In genomic region chr10:80676198-80676928, GRCm38 (mm10) we compare ENCODE assay signal across 8 mouse cellular contexts. TPM values are rescaled to one million over a fixed set of nuclear protein-coding genes. Genes with fewer than 3 reads are reported as not detected.
DNase-seq lines count a peak whose midpoint lies in the region; ATAC-seq and TF ChIP-seq lines count a peak whose summit lies in the region.

No protein-coding gene starts in this region.

- TF ChIP-seq POLR2A in brain, embryonic 14.5 days (IDR thresholded peaks at IDR 0.05; ENCODE audit: borderline replicate concordance, extremely low read depth, insufficient read depth, insufficient read length, poor library complexity, severe bottlenecking) = peak; percentile 100

- H3K27ac ChIP-seq in heart, embryonic 12.5 days (ENCODE audit: poor library complexity, severe bottlenecking) = peak overlapping the region; percentile 99
- peak overlapping the region; percentile 99 for H3K27ac ChIP-seq in kidney, postnatal 0 days
- H3K27ac ChIP-seq in liver, embryonic 11.5 days (ENCODE audit: low read depth, low read length) = peak overlapping the region; percentile 99
- H3K27ac ChIP-seq in stomach, embryonic 14.5 days (ENCODE audit: low read length) = peak overlapping the region; percentile 99

- TF ChIP-seq CTCF in C2C12 (IDR thresholded peaks at IDR 0.05; ENCODE audit: control insufficient read depth, insufficient read depth, insufficient read length) = no peak
- no peak for TF ChIP-seq CTCF in brain, embryonic 14.5 days (IDR thresholded peaks at IDR 0.05; ENCODE audit: borderline replicate concordance, extremely low read depth, insufficient read depth, insufficient read length)
- TF ChIP-seq CTCF in kidney, postnatal 0 days (IDR thresholded peaks at IDR 0.05; ENCODE audit: low read depth) = no peak; the same call in 1 of the 2 replicates

- peaks cover 46% of the 10 kb centered on the region for H3K79me2 ChIP-seq in C2C12 (ENCODE audit: control insufficient read depth, insufficient read depth)

- ATAC-seq in heart, embryonic 12.5 days (ENCODE audit: insufficient number of reproducible peaks, low FRiP score) = peak; percentile 90
- ATAC-seq in kidney, postnatal 0 days (replicated peaks; ENCODE audit: low FRiP score, low read depth) = peak; percentile 89
- peak; percentile 85 for ATAC-seq in liver, embryonic 11.5 days (replicated peaks; ENCODE audit: low FRiP score)
- ATAC-seq in stomach, embryonic 14.5 days (ENCODE audit: insufficient number of reproducible peaks, insufficient read depth, low FRiP score, low read depth) = peak; percentile 91

- peak overlapping the region; percentile 95 for H3K9ac ChIP-seq in heart, embryonic 12.5 days
- peak overlapping the region; percentile 98 for H3K9ac ChIP-seq in kidney, postnatal 0 days (ENCODE audit: low read depth, low read length)
- peak overlapping the region; percentile 97 for H3K9ac ChIP-seq in liver, embryonic 11.5 days (ENCODE audit: low read depth, low read length)
- H3K9ac ChIP-seq in stomach, embryonic 14.5 days (replicated peaks; ENCODE audit: low read depth, low read length) = peak overlapping the region; percentile 98

- H3K9me3 ChIP-seq in erythroblast, embryonic 14.5 days (ENCODE audit: control insufficient read depth, low read length) = no peaks in the 10 kb centered on the region
- no peaks in the 10 kb centered on the region for H3K9me3 ChIP-seq in heart, embryonic 12.5 days (replicated peaks)
- H3K9me3 ChIP-seq in kidney, postnatal 0 days (replicated peaks; ENCODE audit: low read length) = no peaks in the 10 kb centered on the region
- H3K9me3 ChIP-seq in liver, embryonic 11.5 days (ENCODE audit: control insufficient read depth, low read length) = no peaks in the 10 kb centered on the region
- no peaks in the 10 kb centered on the region for H3K9me3 ChIP-seq in stomach, embryonic 14.5 days (ENCODE audit: control insufficient read depth, low read depth, low read length)

- peaks cover 4% of the 10 kb centered on the region for H3K36me3 ChIP-seq in C2C12 (ENCODE audit: control insufficient read depth, insufficient read depth)
- H3K36me3 ChIP-seq in erythroblast, embryonic 14.5 days (ENCODE audit: control insufficient read depth) = peaks cover 41% of the 10 kb centered on the region
- peaks cover 19% of the 10 kb centered on the region for H3K36me3 ChIP-seq in heart, embryonic 12.5 days
- H3K36me3 ChIP-seq in kidney, postnatal 0 days (ENCODE audit: insufficient read depth, low read length) = peaks cover 15% of the 10 kb centered on the region
- H3K36me3 ChIP-seq in liver, embryonic 11.5 days (ENCODE audit: control insufficient read depth, insufficient read depth, low read length) = peaks cover 4% of the 10 kb centered on the region; the same call in 1 of the 2 replicates
- peaks cover 9% of the 10 kb centered on the region for H3K36me3 ChIP-seq in stomach, embryonic 14.5 days (ENCODE audit: control insufficient read depth, insufficient read depth, low read length)

- WGBS in heart, embryonic 12.5 days = under 1% methylated on average over 73 of the region's 78 CpGs
- under 1% methylated on average over 77 of the region's 78 CpGs for WGBS in kidney, postnatal 0 days
- under 1% methylated on average over 74 of the region's 78 CpGs for WGBS in liver, embryonic 11.5 days
- under 1% methylated on average over 72 of the region's 78 CpGs for WGBS in stomach, embryonic 14.5 days

- peak; percentile 100 for DNase-seq in brain, embryonic 14.5 days (ENCODE audit: low read depth)
- DNase-seq in kidney, postnatal 0 days (ENCODE audit: low spot score) = peak; percentile 100
- peak; percentile 99 for DNase-seq in liver, embryonic 11.5 days (ENCODE audit: low spot score)
- peak; percentile 100 for DNase-seq in naive thymus-derived CD4-positive, alpha-beta T cell, adult 2 months (ENCODE audit: low read depth)

- no peaks in the 10 kb centered on the region for H3K27me3 ChIP-seq in C2C12 (ENCODE audit: control insufficient read depth, insufficient read depth, insufficient read length)
- H3K27me3 ChIP-seq in erythroblast, embryonic 14.5 days (ENCODE audit: control insufficient read depth) = no peaks in the 10 kb centered on the region
- H3K27me3 ChIP-seq in heart, embryonic 12.5 days (replicated peaks) = no peaks in the 10 kb centered on the region
- H3K27me3 ChIP-seq in kidney, postnatal 0 days (ENCODE audit: insufficient read depth, low read length) = no peaks in the 10 kb centered on the region
- no peaks in the 10 kb centered on the region for H3K27me3 ChIP-seq in liver, embryonic 11.5 days (replicated peaks; ENCODE audit: control insufficient read depth, insufficient read depth, low read length)
- no peaks in the 10 kb centered on the region for H3K27me3 ChIP-seq in stomach, embryonic 14.5 days (ENCODE audit: control insufficient read depth, insufficient read depth, low read length)

- peaks cover 30% of the 10 kb centered on the region for H3K79me3 ChIP-seq in C2C12 (ENCODE audit: low read depth)

- H3K4me2 ChIP-seq in heart, embryonic 12.5 days = peak overlapping the region; percentile 84
- H3K4me2 ChIP-seq in kidney, postnatal 0 days (ENCODE audit: low read length) = peak overlapping the region; percentile 90
- H3K4me2 ChIP-seq in liver, embryonic 11.5 days = peak overlapping the region; percentile 96
- peak overlapping the region; percentile 89 for H3K4me2 ChIP-seq in stomach, embryonic 14.5 days (replicated peaks; ENCODE audit: low read depth, low read length)

- peaks cover 84% of the 10 kb centered on the region for H3K4me1 ChIP-seq in erythroblast, embryonic 14.5 days (ENCODE audit: control insufficient read depth)
- peaks cover 72% of the 10 kb centered on the region for H3K4me1 ChIP-seq in heart, embryonic 12.5 days (replicated peaks)
- H3K4me1 ChIP-seq in kidney, postnatal 0 days (replicated peaks; ENCODE audit: insufficient read depth, low read length) = peaks cover 65% of the 10 kb centered on the region
- H3K4me1 ChIP-seq in liver, embryonic 11.5 days (replicated peaks; ENCODE audit: control insufficient read depth, insufficient read depth, low read length) = peaks cover 62% of the 10 kb centered on the region
- peaks cover 46% of the 10 kb centered on the region for H3K4me1 ChIP-seq in stomach, embryonic 14.5 days (ENCODE audit: control insufficient read depth, insufficient read depth, low read length)

- peak overlapping the region; percentile 66 for H3K4me3 ChIP-seq in C2C12 (ENCODE audit: insufficient read depth, poor library complexity, severe bottlenecking)
- H3K4me3 ChIP-seq in erythroblast, embryonic 14.5 days (replicated peaks) = peak overlapping the region; percentile 81
- peak overlapping the region; percentile 83 for H3K4me3 ChIP-seq in heart, embryonic 12.5 days
- peak overlapping the region; percentile 98 for H3K4me3 ChIP-seq in kidney, postnatal 0 days (replicated peaks; ENCODE audit: low read depth, low read length)
- H3K4me3 ChIP-seq in liver, embryonic 11.5 days (ENCODE audit: low read depth, low read length) = peak overlapping the region; percentile 94
- peak overlapping the region; percentile 97 for H3K4me3 ChIP-seq in stomach, embryonic 14.5 days (ENCODE audit: low read depth, low read length)

- peak overlapping the region; percentile 94 for H3ac ChIP-seq in C2C12 (ENCODE audit: control insufficient read depth, insufficient read length, low read depth)

RNA-seq across cellular contexts. Expression of gene Mknk2, which starts 1.5 kb away (rescaled TPM):
- polyA plus RNA-seq in C2C12 (2012; fragmentation: generic; extraction: Trizol) = 61.4 TPM
- polyA plus RNA-seq in brain, embryonic 14.5 days (2012; rRNA removed) = 96.9 and 115 TPM in 2 replicates
- polyA plus RNA-seq in erythroblast, embryonic 14.5 days (2012) = 49.1 and 53.2 TPM in 2 replicates
- 99.6 and 102 TPM in 2 replicates for polyA plus RNA-seq in heart, embryonic 12.5 days (2016; fragmentation: Nextera tagmentation; extraction: Ambion mirVana)
- polyA plus RNA-seq in kidney, postnatal 0 days (2015; fragmentation: Nextera tagmentation; extraction: Ambion mirVana) = 75.8 and 85.5 TPM in 2 replicates
- 124 and 128 TPM in 2 replicates for polyA plus RNA-seq in liver, embryonic 11.5 days (2014; fragmentation: Nextera tagmentation; extraction: Ambion mirVana)
- polyA plus RNA-seq in stomach, embryonic 14.5 days (2014; fragmentation: Nextera tagmentation; extraction: Ambion mirVana) = 71.3 and 75.5 TPM in 2 replicates

RNA-seq across cellular contexts. Expression of gene Btbd2, which starts 19.5 kb away (rescaled TPM):
- 53.8 TPM for polyA plus RNA-seq in C2C12 (2012; fragmentation: generic; extraction: Trizol)
- 91.9 and 113 TPM in 2 replicates for polyA plus RNA-seq in brain, embryonic 14.5 days (2012; rRNA removed)
- 2.6 and 3.2 TPM in 2 replicates for polyA plus RNA-seq in erythroblast, embryonic 14.5 days (2012)
- 64.9 and 65.7 TPM in 2 replicates for polyA plus RNA-seq in heart, embryonic 12.5 days (2016; fragmentation: Nextera tagmentation; extraction: Ambion mirVana)
- polyA plus RNA-seq in kidney, postnatal 0 days (2015; fragmentation: Nextera tagmentation; extraction: Ambion mirVana) = 62.7 and 64.5 TPM in 2 replicates
- 38.0 and 38.4 TPM in 2 replicates for polyA plus RNA-seq in liver, embryonic 11.5 days (2014; fragmentation: Nextera tagmentation; extraction: Ambion mirVana)
- polyA plus RNA-seq in stomach, embryonic 14.5 days (2014; fragmentation: Nextera tagmentation; extraction: Ambion mirVana) = 46.3 and 64.2 TPM in 2 replicates

RNA-seq across cellular contexts. Expression of gene Mob3a, which starts 25.4 kb away (rescaled TPM):
- 34.2 TPM for polyA plus RNA-seq in C2C12 (2012; fragmentation: generic; extraction: Trizol)
- polyA plus RNA-seq in brain, embryonic 14.5 days (2012; rRNA removed) = 36.9 and 47.3 TPM in 2 replicates
- 1.8 and 2.1 TPM in 2 replicates for polyA plus RNA-seq in erythroblast, embryonic 14.5 days (2012)
- 34.8 and 38.1 TPM in 2 replicates for polyA plus RNA-seq in heart, embryonic 12.5 days (2016; fragmentation: Nextera tagmentation; extraction: Ambion mirVana)
- polyA plus RNA-seq in kidney, postnatal 0 days (2015; fragmentation: Nextera tagmentation; extraction: Ambion mirVana) = 22.3 and 26.7 TPM in 2 replicates
- polyA plus RNA-seq in liver, embryonic 11.5 days (2014; fragmentation: Nextera tagmentation; extraction: Ambion mirVana) = 56.7 and 57.3 TPM in 2 replicates
- polyA plus RNA-seq in stomach, embryonic 14.5 days (2014; fragmentation: Nextera tagmentation; extraction: Ambion mirVana) = 47.9 and 51.1 TPM in 2 replicates

RNA-seq across cellular contexts. Expression of gene Izumo4, which starts 25.6 kb away (rescaled TPM):
- 0.43 TPM for polyA plus RNA-seq in C2C12 (2012; fragmentation: generic; extraction: Trizol)
- 47.6 and 70.2 TPM in 2 replicates for polyA plus RNA-seq in brain, embryonic 14.5 days (2012; rRNA removed)
- 1.2 and 3.9 TPM in 2 replicates for polyA plus RNA-seq in erythroblast, embryonic 14.5 days (2012)
- polyA plus RNA-seq in heart, embryonic 12.5 days (2016; fragmentation: Nextera tagmentation; extraction: Ambion mirVana) = 13.2 and 18.4 TPM in 2 replicates
- 22.4 and 24.5 TPM in 2 replicates for polyA plus RNA-seq in kidney, postnatal 0 days (2015; fragmentation: Nextera tagmentation; extraction: Ambion mirVana)
- polyA plus RNA-seq in liver, embryonic 11.5 days (2014; fragmentation: Nextera tagmentation; extraction: Ambion mirVana) = 5.7 and 6.8 TPM in 2 replicates
- 16.7 and 18.4 TPM in 2 replicates for polyA plus RNA-seq in stomach, embryonic 14.5 days (2014; fragmentation: Nextera tagmentation; extraction: Ambion mirVana)

RNA-seq across cellular contexts. Expression of gene Csnk1g2, which starts 53.7 kb away (rescaled TPM):
- 165 TPM for polyA plus RNA-seq in C2C12 (2012; fragmentation: generic; extraction: Trizol)
- 213 and 237 TPM in 2 replicates for polyA plus RNA-seq in brain, embryonic 14.5 days (2012; rRNA removed)
- 33.9 and 36.6 TPM in 2 replicates for polyA plus RNA-seq in erythroblast, embryonic 14.5 days (2012)
- 131 and 136 TPM in 2 replicates for polyA plus RNA-seq in heart, embryonic 12.5 days (2016; fragmentation: Nextera tagmentation; extraction: Ambion mirVana)
- polyA plus RNA-seq in kidney, postnatal 0 days (2015; fragmentation: Nextera tagmentation; extraction: Ambion mirVana) = 137 and 139 TPM in 2 replicates
- 92.3 and 96.1 TPM in 2 replicates for polyA plus RNA-seq in liver, embryonic 11.5 days (2014; fragmentation: Nextera tagmentation; extraction: Ambion mirVana)
- 43.5 and 67.4 TPM in 2 replicates for polyA plus RNA-seq in stomach, embryonic 14.5 days (2014; fragmentation: Nextera tagmentation; extraction: Ambion mirVana)

Comparison
In these comparisons a context has a peak if more than half of its experiments do, and no peak if none do; other contexts are left out.
1. Peak in every context shown above with its lines: DNase-seq, ATAC-seq, H3K4me3 ChIP-seq and H3K27ac ChIP-seq.